Comparison of ENCODE assay signal across 26 mouse cellular contexts in the genomic region with DNA sequence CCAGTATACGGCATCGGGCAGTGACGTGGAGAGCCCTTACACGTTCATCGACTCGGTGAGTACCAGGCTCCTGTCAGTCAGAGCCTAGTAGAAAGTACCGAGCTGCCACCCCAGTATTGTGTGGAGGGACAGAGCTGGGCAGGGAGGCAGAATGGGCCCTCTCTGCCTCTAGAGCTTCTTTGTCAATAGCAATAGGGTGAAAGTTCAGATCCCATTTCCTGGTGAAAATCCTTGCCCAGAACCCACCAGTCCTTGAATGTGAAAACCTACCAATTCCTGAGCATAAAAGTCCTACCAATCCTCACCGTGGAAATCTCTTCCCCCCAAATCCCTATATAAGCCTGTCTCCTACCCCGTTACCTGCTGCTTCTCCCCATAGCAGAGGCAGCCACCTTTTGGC. TPM values are rescaled to one million over a fixed set of nuclear protein-coding genes. Genes with fewer than 3 reads are reported as not detected.
"Had no signal": no experiment of that assay in that cellular context is flagged by ENCODE, and none has a peak within 500 bp of the region (broad histone marks: within the 10 kb centered on the region; RNA-seq: fewer than 3 reads in every experiment).

No protein-coding gene starts in this region.

- H3K9ac ChIP-seq: limb, embryonic 12.5 days; limb, embryonic 15.5 days; liver, embryonic 14.5 days; liver, postnatal 0 days; lung, embryonic 14.5 days had no signal

- H3K27me3 ChIP-seq: limb, embryonic 12.5 days; limb, embryonic 15.5 days had no signal

- DNase-seq: kidney, postnatal 36 days; left cerebral cortex, postnatal 4 days; liver, postnatal 0 days; lung, embryonic 14.5 days; midbrain, embryonic 14.5 days; thymus, adult 18-20 months; thymus, postnatal 36 days had no signal

- H3K4me3 ChIP-seq: limb, embryonic 12.5 days; limb, embryonic 15.5 days had no signal

- H3K27ac ChIP-seq: limb, embryonic 12.5 days; limb, embryonic 15.5 days; liver, embryonic 14.5 days; macrophage had no signal

- H3K4me2 ChIP-seq: limb, embryonic 12.5 days; limb, embryonic 15.5 days; liver, embryonic 11.5 days; lung, embryonic 14.5 days had no signal

- H3K9me3 ChIP-seq: limb, embryonic 12.5 days; limb, embryonic 15.5 days had no signal

- ATAC-seq: liver, postnatal 0 days had no signal

RNA-seq across cellular contexts. Expression of a gene that starts 59.7 kb away (rescaled TPM):
- total RNA-seq: layer of hippocampus, adult 8-10 months; layer of hippocampus, postnatal 14 days; left cerebral cortex, adult 8-10 months; left cerebral cortex, postnatal 14 days; left cerebral cortex, postnatal 4 days; megakaryocyte, adult 5-6 weeks; midbrain, postnatal 0 days had no signal
- polyA plus RNA-seq: limb, embryonic 12.5 days; limb, embryonic 15.5 days; liver, embryonic 11.5 days; liver, embryonic 14.5 days; liver, postnatal 0 days; lung, embryonic 14.5 days; lung, postnatal 0 days; macrophage; midbrain, embryonic 14.5 days; midbrain, postnatal 0 days; neural tube, embryonic 11.5 days; neural tube, embryonic 14.5 days; small intestine, adult 2 months; spleen, adult 2 months; stomach, embryonic 16.5 days; testis, adult 2 months; urinary bladder, adult 2 months had no signal
